Mouse (Mus musculus) urinary bladder, postnatal 10 days (tissue): ENCODE measurements around the gene Olfr1389.
"Not testable (repeated sequence)": the region's sequence is repeated elsewhere in the genome, so short reads cannot be mapped to it uniquely, and the experiment has no call there.

ENCODE experiments used
- DNase-seq: peaks from one replicate; pipeline ENCODE4 v3.0.0; 2022; ENCODE audit warnings: low spot score

The Olfr1389 gene

GRCm38 (mm10) chr11:49422767-49423166 is at the start of gene Olfr1389:
Olfr1389 (plus strand) TSS chr11:49423067.
- DNase-seq, result no peak

GRCm38 (mm10) chr11:49383133-49383532 is 39.7 kb upstream of the Olfr1389 start:
- DNase-seq, result no peak

DNA sequence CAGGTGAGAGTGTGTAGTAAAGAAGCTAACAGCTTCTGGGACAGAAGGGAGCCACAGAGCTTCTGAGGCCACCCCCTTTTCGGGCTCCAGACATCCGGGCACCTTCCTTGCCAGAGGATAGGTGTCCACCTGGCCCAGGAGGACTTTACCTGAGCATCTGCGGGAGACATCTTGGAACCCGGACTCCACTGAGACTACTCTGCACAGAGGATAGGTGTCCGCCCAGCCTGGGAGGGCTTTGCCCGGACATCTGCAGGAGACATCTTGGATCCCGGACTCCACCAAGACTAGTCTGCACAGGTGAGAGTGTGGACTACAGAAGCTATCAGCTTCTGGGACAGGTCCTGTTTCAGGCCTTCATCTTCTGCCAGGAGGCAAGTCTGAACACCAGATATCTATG is 36.7 kb upstream of the Olfr1389 start:
- DNase-seq, result not testable (repeated sequence)

GRCm38 (mm10) chr11:49392707-49393106 is 30.2 kb upstream of the Olfr1389 start:
- not testable (repeated sequence) for DNase-seq

GRCm38 (mm10) chr11:49406784-49407183 is 16.1 kb upstream of the Olfr1389 start:
- DNase-seq, result no peak

DNA sequence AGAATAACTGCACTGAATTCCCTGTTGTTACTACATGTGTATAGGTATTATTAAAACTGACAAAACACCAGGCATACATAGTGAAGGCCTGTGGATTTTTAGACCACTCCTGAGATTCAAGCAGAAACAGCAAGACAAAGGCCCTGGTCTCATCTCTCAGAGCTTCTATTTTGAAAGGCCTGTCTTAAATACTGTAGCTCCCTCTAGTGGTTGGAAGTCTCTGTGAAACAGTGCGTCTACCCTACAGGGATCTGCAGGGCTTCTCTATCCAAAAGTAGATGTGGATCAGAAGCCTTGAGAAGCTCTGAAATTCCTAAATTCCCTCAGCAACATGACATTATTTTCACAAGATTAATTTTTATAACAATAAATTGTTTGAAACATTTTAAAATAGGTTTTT is 12.3 kb upstream of the Olfr1389 start:
- no peak for DNase-seq

GRCm38 (mm10) chr11:49425257-49425927 is 2.5 kb downstream of the Olfr1389 start:
- DNase-seq, result no peak

DNA sequence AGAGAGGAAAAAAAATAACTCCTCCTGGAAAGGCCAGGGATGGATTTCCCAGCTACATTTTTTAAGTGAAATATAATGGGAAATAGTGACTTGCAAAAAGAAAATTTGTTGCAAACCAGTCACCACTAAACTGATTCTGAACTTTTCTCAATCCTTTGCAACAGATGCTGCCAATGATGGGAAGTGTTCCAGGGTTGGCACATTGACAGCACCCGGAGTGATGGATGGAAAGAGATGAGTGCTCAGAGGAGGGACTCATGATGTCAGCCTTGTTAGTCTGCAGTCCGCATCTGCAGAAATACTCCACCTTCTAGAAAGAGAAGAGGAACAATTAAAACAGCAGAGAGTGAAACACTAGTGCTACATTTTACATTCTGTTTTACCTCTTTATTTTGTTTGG is 6.8 kb downstream of the Olfr1389 start:
- no peak for DNase-seq

- DNase-seq, result no peak
Measured at GRCm38 (mm10) chr11:49436411-49436810, 13.5 kb downstream of the Olfr1389 start, which contains the start of gene Olfr1388. Olfr1388 (plus strand) TSS chr11:49436624.

GRCm38 (mm10) chr11:49455043-49455442 is 32.2 kb downstream of the Olfr1389 start, which contains the start of gene Olfr1387:
Olfr1387 (plus strand) TSS chr11:49455343.
- no peak for DNase-seq

GRCm38 (mm10) chr11:49464746-49465145 is 41.9 kb downstream of the Olfr1389 start, which contains the start of gene Olfr1386:
Olfr1386 (plus strand) TSS chr11:49465046.
- not testable (repeated sequence) for DNase-seq
